Mouse (Mus musculus): ENCODE measurements around the gene Lrrc8a. TPM values are rescaled to one million over a fixed set of nuclear protein-coding genes. Genes with fewer than 3 reads are reported as not detected.

Lrrc8a gene
- total RNA-seq, 2 experiments from 2014 or later, result 26.6 to 26.7 TPM

DNA sequence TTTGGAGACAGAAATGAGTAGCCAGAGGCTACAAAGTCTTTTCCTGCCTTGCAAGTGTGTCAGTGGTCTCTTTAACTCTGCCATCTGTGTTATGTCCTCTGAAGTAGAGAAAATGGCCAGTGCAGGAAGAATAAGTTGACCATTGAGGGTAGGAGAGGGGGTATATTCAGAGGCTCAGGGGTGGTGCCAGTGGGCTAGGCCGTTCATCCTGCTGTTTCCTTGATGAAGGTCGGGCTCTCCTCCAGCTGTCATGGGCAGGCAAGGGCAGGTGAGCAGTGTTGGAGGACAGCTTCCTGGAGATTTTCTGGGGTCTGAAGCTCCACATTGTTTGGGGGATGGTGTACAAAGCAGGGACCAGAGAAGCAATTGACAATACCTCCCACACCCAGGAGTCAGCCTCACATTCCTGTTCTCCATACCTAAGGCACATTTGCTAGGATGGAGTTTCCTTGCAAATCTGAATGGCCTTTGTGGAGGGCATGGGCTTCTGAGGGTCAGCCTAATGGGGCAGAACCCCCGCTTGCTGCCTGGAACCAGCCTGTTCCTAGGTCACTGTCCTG, 1.5 kb downstream of the Lrrc8a start:
- DNase-seq (ENCODE audit: low spot score in 2 of 2), result no peak

DNA sequence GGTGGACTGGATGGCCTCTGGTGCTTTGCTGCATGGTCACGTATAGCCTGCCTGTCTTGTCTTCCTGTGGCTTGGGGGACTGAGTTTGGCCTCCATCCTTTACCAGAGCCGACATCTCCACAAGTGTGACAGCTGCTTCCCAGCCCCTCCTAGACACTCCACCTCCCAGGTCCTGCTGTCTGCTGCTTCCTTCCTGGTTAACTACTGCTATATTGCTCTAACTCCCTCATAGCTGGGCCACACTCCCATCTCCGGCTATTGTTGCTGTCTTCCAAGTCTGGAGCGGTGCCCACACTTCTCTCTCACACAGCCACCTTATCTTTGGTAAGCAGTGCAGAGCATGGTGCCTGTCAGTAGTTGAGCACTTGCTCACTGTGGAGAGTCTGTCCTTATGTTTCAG, 2.3 kb downstream of the Lrrc8a start:
- no peak for DNase-seq (ENCODE audit: low spot score in 2 of 2)

DNA sequence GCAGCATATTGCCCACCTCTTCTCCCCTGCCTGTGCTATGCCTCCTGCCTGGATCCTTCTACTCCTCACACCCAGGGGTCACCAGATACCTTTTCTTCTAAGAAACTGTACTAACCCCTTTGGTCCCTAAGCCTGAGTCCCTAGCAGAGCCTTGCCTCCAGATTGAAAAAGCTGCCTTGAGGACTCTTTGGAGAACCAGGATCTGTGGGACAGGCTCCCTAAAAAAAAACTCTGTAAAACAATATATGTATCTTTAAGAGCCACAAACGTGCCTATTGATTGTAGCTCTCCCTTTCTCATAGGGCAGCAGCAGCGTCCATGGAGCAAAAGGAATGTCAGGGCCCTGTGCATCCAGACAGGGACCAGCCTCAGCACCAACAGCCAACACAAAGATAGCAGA, 2.8 kb downstream of the Lrrc8a start, which contains the start of gene Gm28035:
Gene Gm28035, plus strand, starts transcription at position 301 of the 400 bp plus-strand sequence.
- DNase-seq (ENCODE audit: low spot score in 2 of 2), result no peak

DNA sequence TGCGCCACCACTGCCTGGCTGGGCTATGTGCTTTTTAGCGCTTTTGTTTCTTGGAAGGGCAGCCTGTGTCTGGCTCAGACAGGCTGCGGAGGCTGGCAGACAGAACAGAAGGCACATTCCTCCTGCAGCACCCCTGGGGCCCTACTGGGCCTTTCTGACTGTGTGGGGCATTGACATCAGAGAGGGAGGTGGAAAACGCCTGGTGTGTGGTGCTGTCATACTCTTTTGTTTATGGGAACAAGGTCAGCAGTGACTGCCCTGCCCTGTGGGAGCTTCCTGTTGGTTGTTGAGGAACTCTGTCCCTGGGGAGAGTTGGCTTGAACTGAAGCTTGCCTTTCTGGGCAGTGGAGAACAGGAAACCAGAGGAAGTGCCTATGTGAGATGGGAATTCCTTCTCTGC, 5.0 kb downstream of the Lrrc8a start:
- no peak for DNase-seq (ENCODE audit: low spot score in 2 of 2)

DNA sequence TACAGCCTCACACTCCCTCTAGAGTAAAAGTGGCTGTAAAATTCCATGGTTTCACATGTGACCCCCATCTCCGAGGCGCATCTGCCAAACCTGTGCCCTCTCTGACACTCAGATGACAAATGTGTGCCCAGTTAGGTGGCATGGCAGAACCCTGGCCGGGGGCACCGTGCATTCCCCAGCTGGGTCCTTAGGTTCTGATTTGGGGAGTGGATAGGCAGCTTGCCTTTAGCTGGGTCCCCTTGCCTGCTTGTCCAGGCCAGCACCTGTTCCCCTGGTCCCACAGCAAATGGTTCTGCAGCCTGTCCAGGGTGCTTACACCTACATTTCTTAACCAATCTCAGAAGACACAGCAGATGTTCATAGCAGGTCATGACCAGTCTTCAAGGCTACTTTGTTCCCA, 5.9 kb downstream of the Lrrc8a start:
- DNase-seq (ENCODE audit: low spot score in 2 of 2), result no peak

DNA sequence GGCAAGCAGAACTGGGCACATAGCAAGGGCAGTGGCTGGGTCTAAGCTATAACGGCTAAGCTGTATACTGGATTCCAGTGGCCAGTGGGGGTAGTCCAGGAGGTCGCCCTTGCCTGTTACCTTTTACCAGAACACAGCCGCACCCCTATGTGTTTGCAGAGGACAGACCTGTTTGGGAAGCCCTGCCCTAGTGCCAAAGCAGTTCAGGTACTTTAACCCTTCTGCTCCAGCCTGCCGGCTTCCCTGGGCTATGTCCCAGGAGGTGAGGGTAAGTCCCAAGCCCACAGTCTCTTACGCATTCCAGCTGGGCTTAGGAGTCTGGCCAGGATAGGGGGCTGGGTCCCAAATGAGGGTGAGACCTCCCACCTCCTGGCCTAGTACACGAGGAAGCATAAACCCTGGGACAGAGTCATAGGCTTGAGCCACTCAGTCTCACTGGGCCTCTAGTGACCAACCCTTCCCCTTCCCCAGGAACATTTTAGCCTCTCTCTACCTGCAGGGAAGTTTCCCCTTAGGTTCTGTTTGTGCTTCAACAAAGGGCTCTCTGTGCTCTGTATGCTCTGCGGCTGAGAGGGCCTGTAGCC, 7.2 kb downstream of the Lrrc8a start:
- no peak for DNase-seq (ENCODE audit: low spot score in 2 of 2)

DNA sequence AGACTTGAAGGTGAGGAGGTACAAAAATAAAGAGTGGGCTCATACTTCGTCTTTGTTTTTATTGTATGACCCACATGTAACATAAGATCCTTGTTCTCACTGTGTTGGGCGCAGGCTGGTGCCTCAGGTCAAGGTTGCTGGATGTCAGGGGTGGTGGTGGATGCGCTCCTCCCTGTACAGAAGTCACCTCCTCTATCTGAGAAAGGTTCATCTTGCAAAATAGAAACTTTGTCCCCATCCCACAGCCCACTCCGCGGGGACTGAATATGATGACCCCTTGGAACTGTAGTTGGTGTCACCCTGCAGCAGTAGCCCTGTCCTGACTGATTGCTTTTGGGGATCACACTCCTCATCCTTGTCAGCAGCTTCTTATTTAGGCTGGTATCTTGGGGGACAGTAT, 9.5 kb downstream of the Lrrc8a start:
- no peak for DNase-seq (ENCODE audit: low spot score in 2 of 2)

DNA sequence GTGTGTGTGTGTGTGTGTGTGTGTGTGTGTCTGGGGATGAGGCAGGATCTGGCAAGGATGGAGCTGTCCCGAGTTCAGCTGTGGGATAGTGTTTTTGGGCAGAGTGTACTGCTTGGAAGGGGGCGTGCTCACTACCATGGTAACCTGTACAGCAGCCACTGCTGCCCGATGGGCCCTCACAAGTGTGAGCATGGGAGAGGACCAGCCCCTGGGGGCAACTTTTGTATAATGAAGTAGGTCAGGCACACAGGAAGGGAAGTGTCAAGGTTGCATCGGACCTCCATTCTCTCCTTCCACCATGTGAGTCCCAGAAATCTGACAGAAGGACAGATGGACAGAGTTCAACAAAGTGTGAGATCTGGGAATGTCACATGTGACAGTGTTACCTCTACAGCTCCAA, 10.2 kb downstream of the Lrrc8a start:
- no peak for DNase-seq (ENCODE audit: low spot score in 2 of 2)

DNA sequence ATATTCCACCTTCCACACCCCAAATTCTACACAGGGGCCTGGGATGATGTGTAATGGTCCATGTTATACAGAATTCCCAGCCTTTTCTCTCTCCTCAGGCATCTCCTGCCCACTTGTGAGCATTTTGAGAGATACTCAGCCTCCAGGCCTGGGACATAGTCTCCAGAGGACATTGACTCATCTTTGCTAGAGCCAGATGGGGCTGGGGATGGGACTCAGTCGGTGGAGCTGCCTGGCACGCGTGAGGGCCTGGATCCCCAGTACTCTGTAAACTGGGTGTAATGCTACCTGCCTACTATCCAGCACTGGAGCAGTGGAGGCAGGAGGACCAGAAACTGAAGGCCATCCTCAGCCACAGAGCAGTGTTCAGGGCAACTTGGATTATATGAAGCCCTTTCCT, 11.7 kb downstream of the Lrrc8a start:
- DNase-seq (ENCODE audit: low spot score in 2 of 2), result no peak

DNA sequence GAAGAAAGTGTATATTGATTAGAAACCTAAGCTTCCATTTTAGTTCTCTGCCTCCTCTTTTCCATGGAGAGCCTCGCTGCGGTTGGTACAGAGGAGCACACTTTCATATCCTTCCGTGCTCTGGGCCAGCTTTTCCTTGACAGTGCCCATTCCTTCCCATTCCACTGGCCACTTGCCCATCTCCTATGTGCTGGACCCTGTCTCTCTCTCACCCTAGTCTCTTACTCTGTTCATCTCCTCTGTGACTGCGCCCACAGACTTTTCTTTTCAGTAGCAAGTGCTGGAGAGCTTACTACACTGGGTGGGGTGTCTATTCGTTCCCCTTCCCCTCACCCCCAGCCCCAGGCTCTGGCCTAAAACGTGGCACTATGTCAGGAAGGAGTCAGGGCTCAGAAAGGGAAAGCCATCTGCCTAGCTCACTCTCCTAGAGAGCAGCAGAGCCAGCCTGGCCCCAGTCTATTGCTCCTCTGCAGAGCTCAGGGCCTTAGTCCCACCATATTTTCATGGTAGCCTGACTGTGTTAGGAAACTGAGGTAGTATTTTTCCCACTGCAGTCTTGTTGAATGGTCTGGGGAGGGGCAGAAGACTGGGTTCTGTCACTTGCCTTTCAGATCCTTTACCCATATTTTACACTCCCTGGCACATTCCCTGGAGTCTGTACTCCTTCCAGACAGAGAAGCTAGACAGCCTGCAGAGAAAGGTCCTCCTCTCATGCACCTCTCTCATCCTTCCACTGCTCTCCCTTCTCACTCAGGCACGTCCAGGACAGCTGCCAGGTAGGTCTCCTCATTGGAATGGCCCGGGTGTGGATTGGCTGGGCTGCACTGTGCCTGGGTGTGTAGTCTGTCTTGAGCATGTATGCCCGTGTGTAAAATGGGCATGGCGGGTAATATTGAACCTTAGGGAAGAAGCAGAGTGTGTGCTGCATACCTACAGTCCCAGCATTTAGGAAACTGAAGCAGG, 12.9 kb downstream of the Lrrc8a start:
- no peak for DNase-seq (ENCODE audit: low spot score in 2 of 2)

DNA sequence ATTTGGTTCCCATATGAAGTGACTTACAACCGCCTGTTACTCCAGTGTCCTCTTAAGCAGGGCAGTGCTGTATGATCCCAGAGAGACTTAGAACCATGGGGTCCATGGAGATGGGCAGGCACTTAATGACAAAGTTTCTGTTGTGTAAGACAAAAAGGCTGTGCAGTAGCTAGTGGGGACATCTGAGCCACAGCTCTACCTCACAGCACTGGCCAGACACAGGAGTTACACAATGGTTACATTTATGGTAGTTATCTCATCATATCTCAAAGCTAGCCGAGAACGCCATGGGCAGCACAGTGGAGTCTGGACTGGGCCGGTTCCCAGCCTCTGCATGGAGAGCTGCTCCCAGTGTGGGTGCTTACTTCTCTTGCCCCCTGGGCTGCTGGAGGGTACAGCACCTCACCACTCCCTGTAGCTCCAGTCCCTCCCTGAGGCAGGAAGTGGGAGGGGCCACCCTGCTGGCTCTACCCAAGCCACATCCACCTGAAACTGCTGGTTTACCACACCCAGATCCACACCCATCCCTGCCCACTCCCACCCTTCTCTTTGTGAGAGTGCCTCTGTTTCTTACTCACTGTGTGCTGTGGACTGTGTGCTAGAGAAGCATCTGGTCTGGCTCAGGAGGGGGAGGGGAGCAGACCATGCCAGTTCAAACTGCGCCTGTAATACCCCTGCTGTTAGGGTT, 14.0 kb downstream of the Lrrc8a start:
- DNase-seq (ENCODE audit: low spot score in 2 of 2), result no peak

DNA sequence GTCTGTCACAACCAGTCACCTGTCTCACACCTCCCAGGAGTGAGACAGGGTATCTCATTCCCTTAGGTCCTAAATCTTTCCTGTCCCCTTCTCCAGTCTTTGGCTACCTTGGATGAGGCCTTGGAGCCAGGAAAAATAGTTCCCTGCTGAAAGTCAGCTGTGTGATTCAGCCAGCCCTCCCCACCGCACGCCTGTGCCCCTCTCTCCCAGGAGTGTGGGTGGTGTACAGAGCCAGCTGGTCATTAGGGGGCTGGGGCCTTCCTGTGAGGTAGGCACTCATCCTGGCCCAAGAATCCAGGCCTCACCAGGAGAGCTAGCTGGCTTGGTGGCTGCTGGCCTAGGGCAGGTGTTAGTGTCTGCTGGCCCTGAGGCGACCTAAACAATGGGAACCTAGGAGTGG, 15.0 kb downstream of the Lrrc8a start:
- no peak for DNase-seq (ENCODE audit: low spot score in 2 of 2)

DNA sequence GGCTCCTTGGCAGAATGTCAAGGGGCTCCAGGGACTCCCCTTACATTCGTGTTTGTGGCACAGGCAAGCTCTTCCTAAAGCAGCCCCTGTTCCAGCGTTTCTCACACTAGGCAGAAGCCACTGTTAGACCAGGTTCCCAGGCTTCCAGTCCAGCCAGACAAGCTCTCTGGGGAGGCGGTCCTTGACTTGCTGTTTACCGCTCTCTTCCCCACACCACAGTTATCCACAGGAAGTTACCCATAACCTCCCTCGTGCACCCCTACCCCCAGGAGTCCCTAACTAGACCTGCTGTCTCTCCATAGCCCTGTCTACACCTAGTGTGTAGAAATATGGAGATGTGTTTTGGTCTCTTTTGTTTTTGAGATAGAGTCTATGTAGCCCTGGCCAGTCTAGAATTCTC, 16.3 kb downstream of the Lrrc8a start:
- no peak for DNase-seq (ENCODE audit: low spot score in 2 of 2)

DNA sequence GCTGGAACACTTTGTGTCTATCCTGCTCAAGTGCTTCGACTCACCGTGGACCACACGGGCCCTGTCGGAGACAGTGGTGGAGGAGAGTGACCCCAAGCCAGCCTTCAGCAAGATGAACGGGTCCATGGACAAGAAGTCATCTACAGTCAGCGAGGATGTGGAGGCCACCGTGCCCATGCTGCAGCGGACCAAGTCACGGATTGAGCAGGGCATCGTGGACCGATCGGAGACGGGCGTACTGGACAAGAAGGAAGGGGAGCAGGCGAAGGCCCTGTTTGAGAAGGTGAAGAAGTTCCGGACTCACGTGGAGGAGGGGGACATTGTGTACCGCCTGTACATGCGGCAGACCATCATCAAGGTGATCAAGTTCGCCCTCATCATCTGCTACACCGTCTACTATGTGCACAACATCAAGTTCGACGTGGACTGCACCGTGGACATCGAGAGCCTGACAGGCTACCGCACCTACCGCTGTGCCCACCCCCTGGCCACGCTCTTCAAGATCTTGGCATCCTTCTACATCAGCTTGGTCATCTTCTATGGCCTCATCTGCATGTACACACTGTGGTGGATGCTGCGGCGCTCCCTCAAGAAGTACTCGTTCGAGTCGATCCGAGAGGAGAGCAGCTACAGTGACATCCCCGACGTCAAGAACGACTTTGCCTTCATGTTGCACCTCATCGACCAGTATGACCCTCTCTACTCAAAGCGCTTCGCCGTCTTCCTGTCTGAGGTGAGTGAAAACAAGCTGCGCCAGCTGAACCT, 18.3 kb downstream of the Lrrc8a start:
- no peak for DNase-seq (ENCODE audit: low spot score in 2 of 2)

DNA sequence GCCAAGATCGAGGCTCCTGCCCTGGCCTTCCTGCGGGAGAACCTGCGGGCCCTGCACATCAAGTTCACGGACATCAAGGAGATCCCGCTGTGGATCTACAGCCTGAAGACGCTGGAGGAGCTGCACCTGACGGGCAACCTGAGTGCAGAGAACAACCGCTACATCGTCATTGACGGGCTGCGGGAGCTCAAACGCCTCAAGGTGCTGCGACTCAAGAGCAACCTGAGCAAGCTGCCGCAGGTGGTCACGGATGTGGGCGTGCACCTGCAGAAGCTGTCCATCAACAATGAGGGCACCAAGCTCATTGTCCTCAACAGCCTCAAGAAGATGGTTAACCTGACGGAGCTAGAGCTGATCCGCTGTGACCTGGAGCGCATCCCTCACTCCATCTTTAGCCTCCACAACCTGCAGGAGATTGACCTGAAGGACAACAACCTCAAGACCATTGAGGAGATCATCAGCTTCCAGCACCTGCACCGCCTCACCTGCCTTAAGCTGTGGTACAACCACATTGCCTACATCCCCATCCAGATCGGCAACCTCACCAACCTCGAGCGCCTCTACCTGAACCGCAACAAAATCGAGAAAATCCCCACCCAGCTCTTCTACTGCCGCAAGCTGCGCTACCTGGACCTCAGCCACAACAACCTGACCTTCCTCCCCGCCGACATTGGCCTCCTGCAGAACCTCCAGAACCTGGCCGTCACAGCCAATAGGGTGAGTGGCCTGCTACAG, 19.3 kb downstream of the Lrrc8a start:
- DNase-seq (ENCODE audit: low spot score in 2 of 2), result no peak

DNA sequence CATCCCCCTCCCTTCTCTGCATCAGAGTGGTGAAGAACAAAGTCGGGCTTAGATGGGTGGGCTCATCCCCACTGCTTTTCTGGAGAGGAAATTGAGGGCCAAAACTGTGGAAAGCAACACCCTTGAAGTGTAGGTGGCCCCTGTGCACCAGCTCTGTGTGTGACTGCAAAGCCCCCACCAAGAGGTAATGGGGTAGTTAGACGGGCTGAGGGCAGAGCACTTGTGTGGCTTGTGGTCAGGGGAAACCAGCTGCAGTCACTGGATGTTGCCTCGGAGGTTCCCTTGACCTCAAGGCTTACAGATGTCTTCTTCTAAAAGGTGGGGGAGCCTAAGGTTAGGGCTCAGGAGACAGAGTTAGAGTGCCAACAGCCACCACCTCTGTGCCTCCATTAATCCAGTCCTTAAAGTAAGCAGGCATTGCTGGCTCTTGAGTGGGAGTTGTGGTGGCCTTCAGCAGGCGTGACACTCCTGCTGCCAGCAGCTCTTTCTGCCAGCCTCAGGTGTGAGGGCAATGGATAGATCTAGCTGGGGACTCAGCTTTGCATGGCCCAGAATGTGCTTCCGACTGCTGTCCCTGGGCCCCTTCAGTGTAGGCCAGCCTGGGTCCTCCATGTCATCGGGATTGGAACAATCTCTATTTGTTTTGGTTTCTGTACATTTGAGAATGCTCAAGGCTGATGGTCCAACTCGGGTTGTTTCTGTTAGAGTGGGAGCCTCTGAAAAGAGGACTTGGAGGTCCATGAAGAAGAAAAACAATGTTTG, 20.4 kb downstream of the Lrrc8a start:
- DNase-seq (ENCODE audit: low spot score in 2 of 2), result no peak

DNA sequence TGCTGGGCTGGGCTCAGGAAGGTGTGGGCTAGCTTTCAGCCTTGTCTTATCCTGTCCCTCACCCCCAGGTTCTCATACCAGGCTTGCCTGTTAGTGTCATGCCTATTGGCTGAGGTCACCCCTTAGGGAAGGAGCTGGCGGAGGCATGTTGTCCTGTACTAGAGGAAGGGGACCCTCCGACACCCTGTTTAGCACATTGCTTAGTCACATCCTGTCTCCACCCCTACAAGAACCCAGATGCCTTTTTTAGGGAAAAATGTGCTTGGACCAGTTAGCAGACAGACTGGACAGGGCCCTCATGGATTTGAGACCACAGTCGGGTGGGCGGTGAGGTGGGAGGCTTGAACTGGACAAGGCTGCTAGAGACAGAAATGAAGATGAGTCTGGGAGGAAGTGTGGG, 21.1 kb downstream of the Lrrc8a start:
- no peak for DNase-seq (ENCODE audit: low spot score in 2 of 2)

DNA sequence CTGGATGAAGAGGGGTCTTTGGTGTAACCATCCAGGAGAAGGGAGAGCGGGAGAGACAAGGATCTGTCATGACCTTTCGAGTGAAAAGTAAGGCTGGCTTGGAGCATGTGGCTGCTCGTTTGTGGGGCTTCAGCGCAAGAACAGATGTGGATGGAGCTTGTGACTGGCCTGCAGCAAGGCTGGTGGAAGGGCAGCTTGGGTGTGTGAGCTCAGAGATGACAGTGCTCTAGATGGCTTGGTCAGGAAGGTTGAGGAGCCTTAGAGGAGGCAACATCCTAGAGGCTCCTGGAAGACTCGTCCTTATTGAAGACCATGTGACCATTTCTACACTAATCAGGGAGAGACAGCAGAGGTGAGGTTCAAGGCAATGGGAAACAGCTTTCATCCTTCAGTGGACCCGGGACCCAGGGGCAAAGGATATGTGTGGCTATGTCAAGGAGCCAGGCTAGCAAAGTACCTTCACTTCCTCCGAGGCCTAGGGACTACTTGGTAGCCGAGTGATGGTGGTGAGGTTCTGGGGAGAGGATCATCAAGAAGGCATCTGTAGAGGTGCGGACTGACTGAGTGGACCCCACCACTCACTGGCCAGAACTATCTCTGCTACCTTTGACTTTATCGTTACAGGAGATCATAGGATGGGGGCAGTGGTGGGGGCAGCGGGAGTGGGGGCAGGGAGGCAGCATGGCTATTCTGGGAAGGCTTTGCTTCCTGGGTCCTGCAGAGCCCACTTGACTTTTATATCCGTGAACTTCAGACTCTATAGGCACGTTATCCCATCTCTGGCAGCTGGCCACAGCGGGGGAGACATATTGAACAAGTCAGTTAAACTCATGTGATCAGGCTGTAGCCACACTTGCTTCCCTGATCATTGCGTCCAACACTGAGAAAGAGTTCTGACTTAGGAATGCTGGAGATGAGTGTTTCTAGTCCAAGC, 21.9 kb downstream of the Lrrc8a start:
- DNase-seq (ENCODE audit: low spot score in 2 of 2), result no peak

Data from gastrocnemius, postnatal 4 days (tissue).